Mouse (Mus musculus): ENCODE data around the gene Gpr141. TPM values are rescaled to one million over a fixed set of nuclear protein-coding genes. Genes with fewer than 3 reads are reported as not detected.

The Gpr141 gene
- total RNA-seq, 2 experiments from 2014 or later = 23.9 to 32.4 TPM

GRCm38 (mm10) chr13:19734597-19734996 lies 89.5 kb downstream of the Gpr141 start:
- ATAC-seq (replicated peaks; ENCODE audit: poor library complexity, severe bottlenecking) = no peak

GRCm38 (mm10) chr13:19730826-19731225 lies 93.2 kb downstream of the Gpr141 start:
- ATAC-seq (replicated peaks; ENCODE audit: poor library complexity, severe bottlenecking) = peak; percentile 52

DNA sequence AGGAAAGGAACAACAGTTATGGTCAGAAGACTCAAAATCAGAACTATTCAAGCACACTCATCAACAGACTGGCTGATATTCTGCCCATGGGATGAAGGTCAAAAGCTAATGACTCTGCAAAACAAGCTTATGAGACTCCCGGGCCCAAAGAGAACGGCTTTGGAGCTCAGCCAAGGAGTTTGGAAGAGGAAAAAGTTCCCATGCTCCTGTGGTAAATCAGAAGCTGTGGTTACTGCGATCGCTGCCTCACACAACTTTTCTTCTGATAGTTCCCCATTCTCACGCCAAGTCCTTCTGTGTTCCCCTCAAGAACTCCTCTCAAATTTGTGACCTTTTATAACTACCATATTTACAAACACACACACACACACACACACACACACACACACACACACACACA lies 105.1 kb downstream of the Gpr141 start:
- peak; percentile 65; the same call in 1 of the 2 replicates for ATAC-seq (replicated peaks; ENCODE audit: poor library complexity, severe bottlenecking)

- no peak for ATAC-seq (replicated peaks; ENCODE audit: poor library complexity, severe bottlenecking)
Observed at GRCm38 (mm10) chr13:19717201-19717600, 106.9 kb downstream of the Gpr141 start.

- ATAC-seq (replicated peaks; ENCODE audit: poor library complexity, severe bottlenecking) = no peak
Observed at GRCm38 (mm10) chr13:19703806-19704205, 120.3 kb downstream of the Gpr141 start.

DNA sequence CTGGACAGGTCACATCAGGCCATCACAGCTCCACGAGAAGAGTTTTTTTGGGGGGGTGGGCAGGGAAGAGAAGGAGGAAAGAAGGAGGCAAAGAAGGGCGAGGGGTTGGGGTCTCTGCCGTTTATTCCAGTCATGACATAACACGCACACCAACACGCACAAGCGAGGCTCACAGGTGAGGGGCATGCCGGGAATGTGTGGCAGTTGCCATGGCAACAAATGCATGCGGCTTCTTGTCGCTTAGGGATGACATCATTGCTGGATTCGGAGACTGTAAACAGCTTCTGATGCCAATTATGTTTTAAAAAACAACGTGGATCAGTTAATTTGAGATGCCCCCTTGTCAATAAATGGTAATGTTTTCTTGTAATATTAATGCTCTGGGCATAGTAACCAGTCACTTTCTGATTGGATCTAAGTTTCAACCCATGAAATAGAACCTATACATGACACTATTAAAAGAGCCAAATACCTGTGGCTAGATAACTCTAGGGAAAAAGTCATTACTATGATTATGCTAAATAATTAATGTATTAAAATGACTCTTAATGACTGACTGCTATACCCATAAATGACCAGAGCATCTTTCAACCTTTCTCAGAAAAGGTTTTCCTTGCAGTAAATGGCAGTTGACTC lies 122.5 kb downstream of the Gpr141 start:
- ATAC-seq (replicated peaks; ENCODE audit: poor library complexity, severe bottlenecking) = no peak

DNA sequence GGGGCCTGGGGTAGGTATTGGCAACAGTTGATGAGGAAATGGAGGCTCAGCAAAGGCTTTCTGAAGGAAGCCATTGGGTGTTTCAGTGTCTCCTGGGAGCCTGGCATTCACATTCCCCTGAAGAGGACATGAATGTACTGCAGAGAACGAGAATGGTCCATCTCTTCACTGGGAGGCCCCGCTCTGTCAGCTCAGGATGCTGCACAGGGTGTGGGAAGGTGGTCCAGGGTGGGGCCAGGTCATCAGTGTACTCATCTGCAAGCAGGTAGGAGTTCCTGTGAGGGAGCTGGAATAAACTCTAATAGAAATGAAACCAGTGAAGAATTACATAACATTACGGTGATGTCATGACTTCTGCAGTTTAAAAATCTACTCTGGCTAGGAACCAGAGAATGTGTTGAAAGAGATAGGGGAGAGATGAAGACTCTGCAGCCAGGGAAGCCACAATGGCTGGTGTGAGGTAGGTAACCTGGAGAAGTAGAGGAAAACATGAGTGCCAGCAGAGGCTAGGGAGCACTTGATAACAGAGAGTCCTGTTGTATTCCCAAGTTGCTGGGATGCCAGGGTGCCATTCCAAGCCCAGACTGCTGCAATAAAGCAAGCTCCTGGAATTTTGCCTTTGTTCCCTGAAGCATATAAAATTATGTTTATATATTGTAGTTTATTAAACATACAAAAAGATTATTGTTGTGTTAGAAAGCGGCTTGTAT lies 123.2 kb downstream of the Gpr141 start:
- peak; percentile 75 for ATAC-seq (replicated peaks; ENCODE audit: poor library complexity, severe bottlenecking)

Other genes starting within 250 kb of the Gpr141 start
- gene Epdr1, start 204.3 kb downstream of the Gpr141 start, total RNA-seq (2014; fragmentation: Nextera tagmentation) = 1.0 and 1.5 TPM in 2 replicates
- gene Epdr1, start 204.3 kb downstream of the Gpr141 start, total RNA-seq (2017) = 0.36 and 2.5 TPM in 2 replicates
- not detected in 2 replicates for gene Sfrp4, start 201.2 kb downstream of the Gpr141 start, total RNA-seq (2014; fragmentation: Nextera tagmentation)
- not detected in 2 replicates for gene Sfrp4, start 201.2 kb downstream of the Gpr141 start, total RNA-seq (2017)
- not detected in 2 replicates for gene Nme8, start 126.5 kb downstream of the Gpr141 start, total RNA-seq (2014; fragmentation: Nextera tagmentation)
- gene Nme8, start 126.5 kb downstream of the Gpr141 start, total RNA-seq (2017) = not detected in 2 replicates